Mouse (Mus musculus) right cerebral cortex, adult 2 months (tissue): ENCODE data around the gene Calcoco1.
"Not testable (repeated sequence)": the region's sequence is repeated elsewhere in the genome, so short reads cannot be mapped to it uniquely, and the experiment has no call there.

Source experiments
- DNase-seq, 2 experiments: peaks; one replicate each; pipeline ENCODE4 v3.0.0; 2021 to 2022; ENCODE audit warnings: low spot score in 2 of 2

The Calcoco1 gene

DNA sequence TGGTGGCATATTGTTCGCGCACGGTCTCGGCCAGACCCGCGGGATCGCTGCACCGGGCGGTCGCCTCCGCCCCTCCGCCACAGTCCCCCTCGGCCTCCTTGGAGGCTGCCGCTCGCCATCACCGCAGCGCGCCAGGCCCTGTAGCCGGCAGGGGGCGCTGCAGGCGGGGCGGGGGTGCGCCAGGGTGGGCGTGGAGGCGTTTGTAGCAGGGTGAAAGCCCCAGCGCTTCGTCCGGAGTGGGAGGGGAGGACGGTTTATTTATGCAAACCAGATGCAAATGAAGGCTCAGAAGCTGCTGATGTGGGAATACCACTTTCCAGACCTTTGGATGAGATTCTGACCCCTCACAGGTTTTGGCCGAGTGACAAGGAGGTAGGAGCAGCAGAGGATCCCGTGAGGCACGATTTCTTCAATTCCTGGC is 29.0 kb downstream of the Calcoco1 start:
- DNase-seq: peak; percentile 63 to 65

DNA sequence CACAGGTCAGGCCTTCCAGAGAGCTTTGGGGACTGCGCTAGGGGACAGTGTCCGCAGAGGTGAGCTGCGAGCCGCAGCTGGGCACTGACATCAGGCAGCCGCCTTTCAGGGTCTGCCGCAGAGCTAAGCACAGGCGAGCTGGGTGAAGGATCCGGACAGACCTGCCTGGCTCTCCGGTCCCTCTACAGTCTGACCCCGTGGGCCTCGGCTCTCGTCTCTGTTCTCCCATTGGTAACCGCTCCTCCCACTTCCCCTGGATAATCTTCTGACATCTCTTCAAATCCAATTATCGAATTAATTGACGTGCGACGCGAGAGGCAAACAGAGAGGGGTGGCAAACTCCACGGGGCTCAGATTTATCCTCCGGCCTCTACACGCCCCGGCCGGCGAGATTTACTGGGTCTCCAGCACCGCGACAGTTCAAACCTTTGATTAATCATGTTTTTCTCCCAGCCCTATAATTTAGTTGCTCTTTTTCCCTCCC is 29.6 kb downstream of the Calcoco1 start:
- DNase-seq: no peak

DNA sequence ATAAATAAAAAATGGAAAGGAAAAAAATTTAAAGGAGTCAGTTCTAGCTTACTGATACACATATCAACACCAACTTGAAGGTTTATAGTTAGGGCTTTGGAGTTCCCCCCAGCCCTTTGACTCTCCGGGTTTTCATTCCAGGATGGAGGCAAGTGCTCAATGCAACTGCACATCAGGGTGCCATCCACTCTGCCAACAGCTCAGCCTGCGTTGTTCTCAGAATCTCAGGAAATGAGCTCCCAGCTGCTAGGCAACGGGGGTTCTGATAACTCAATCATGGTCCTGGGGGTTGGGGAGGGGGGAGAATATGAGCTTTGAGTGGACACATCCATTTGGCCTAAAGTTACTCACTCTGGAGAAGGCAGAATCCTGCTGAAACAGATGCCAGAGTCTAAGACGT is 36.2 kb downstream of the Calcoco1 start:
- no peak for DNase-seq

DNA sequence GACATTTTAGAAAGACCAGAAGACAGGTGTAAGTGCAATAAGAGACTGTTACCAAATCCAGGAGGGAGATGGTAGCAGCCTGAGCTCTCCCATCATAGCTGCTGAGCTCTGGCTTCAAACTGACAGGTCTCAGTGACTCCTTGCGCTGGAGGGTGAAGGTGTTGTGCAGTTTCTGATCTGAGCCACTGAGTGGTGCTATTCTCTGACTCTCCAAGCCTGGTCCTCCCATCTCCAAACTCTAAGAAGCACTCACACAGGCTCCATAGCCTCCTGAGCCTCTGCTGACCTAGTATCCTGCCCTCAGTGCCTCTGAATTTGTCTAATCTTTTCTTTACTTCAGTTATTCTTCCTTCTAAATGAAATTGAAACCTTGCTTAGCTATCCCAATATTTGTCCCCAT is 38.3 kb downstream of the Calcoco1 start:
- DNase-seq: no peak

DNA sequence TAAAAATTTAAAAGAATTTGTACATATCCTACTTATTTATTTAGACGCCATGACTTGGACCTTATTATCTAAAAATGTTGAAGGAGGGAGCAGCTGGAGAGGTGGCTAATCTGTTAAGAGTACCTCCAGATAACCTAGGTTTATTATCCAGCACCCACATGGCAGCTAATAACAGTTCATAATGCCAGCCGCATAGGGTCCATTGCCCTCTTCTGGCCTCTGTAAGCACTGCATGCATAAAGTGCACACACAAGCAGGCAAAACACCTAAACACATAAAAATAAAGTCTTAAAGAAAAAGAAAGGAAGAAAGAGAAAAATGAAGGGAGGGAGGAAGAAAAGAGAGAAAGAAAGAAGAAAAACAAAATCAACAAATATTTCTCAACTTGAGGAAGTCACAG is 45.6 kb downstream of the Calcoco1 start:
- no peak for DNase-seq

DNA sequence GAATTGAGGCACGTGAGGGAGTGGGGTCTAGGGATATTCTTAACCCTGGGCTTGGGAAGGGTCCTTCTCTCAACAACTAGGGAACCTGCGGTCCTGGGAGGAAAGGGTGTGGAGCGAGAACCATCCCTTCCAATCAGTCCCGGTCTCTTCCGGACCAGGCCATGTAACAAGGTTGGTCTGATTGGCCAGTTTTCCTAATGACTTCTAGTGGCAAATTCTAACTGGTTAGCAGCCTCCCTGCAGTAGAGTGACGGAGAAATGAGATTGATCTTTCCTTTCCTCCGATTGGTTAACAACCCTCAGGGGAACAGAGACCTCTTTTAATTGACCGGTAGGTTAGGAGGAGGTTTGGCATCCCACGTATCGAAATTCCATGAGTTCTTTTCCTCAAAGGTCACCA is 48.4 kb downstream of the Calcoco1 start:
- peak; percentile 47 to 48 for DNase-seq

DNA sequence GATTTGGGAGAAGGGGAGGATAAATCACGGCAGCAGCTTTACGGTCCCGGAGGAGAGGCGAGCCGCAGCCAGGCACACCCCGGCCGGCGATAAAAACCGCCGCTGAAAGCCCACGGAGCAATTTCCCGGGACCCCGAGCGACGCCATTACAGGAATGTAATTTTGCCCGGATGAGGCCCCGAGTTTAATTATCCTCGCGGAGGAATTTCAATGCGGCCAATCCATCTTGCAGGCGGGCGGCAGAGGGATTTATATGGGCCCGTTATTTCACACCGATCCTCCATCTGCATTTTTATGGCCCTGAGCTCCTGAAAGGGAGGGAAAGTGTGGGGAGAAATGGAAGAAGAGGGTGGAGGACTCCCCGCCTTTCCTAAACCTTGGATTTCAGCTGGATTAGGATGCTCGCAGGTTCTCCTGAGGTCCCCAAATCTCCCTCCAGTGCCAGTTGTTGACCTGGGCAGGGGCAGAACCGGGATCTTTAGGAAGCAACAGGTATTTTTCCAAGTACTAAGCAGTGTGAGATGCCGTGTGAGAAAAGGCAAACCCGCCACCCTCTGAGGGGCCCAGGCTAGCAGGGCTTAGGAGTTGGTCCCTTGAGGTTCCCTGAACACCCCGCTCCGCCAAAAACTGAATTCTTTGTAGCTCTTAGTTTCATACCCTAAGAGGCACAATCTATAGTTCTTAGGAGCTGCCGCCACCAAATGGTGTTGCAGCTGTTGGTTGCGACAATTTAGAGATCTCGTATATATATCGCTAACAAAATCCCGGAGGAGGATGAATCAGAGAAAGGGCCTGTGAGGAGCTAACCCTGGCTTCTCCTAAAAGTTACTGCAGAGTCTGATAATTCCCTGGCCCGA is 49.5 kb downstream of the Calcoco1 start, which contains the start of gene Atp5g2:
Gene Atp5g2, minus strand, starts transcription at position 138 of the 857 bp plus-strand sequence.
- peak; percentile 43 to 56 for DNase-seq

DNA sequence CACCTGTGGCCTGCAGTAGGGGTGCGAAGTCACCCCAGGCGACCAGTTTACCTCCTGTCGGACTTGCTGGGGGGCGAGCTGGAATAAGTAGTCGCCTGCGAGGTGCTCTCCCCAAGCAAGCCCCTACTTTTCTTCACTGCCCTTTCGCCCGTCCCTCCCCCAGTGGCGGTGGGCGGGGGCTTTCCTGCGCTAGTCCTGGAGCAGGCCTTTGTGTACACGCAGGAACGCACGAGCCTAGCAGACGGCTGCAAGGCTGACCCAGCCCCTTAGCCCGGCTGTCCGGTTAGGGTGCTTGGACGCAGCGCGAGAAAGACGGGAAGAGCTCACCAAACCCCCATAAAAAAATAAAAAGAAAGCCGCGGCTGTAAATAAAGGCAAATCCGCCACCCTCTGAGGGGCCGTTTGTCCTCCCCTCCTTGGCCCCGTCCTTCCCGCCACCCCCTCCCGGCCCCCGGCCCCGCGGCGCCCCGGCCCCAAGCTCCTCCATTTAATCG is 50.2 kb downstream of the Calcoco1 start:
- DNase-seq: peak; percentile 58 to 62

DNA sequence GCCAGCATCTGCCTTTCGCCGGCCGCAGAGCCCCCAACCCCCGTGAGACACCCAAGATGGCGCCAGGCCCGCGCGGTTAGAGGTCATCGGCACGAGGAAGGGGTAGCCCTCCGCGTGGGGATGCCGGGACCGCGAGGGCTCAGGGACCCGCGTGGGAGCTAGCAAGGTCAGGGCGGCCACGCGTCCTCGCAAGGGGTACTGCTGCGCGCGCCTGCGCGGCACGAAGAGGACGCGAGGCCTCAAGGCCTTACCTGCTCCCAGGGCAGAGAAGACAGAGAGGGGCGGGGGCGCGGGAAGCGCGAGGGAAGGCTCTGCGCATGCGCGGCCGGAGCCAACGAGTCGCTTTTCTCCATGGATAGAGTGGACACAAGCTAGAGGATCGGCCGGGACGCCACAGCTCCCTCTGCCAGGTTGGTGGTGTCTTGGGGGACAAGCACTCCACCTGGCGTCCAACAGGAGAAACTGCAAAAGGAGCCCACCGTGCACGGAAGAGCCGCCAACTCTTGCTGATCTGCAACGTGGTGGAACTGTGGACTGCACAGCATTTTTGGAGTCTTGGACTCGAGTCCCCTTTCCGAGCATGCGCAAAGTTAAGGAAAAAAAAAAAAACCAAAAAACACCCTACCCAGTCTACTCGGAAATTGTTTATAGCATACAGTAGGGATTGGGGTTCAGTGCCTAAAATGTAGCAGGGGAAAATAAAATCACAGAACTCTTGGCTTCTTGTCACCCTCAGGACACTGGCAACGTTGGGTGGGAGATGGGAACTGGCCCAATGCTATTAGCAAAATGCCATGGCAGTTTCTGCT is 51.0 kb downstream of the Calcoco1 start:
- DNase-seq: peak; percentile 97 to 98

DNA sequence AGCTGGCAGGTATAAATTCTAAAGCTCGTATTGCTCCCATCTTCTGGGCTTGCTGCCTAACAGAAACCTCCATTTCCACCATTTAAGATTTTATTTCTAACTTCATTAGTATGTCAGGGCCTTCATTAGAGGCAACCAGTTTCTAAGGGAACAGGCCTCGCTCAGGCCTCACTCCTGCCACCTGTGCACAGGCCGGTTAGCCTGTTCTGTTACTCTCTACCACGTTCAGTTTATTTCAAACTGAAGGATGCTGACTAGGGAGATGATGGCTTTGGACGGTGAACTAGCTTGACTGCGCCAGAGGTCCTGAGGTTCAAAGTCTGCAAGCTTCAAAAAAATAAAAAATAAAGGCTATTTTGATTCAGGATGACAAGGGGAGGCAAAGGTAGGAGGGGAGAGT is 51.7 kb downstream of the Calcoco1 start:
- DNase-seq: no peak

DNA sequence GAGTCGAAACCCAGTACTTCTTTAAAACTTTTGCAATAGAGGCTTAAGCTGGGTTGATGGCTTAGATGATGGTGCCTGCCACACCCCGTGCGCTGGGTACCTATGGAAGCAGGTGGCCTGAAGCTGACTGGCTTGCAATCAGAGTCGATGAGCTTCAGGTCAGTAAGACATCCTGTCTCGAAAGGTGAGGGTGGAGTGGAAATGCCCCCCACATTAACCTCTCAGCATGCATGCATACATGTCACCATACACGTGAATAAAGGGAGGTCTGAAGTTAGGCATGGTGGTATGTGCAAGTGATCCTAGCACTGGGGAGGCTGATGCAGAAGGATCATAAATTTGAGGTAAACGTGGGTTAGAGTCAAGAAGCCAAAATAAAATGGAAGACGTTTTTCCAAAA is 52.4 kb downstream of the Calcoco1 start:
- DNase-seq: no peak

DNA sequence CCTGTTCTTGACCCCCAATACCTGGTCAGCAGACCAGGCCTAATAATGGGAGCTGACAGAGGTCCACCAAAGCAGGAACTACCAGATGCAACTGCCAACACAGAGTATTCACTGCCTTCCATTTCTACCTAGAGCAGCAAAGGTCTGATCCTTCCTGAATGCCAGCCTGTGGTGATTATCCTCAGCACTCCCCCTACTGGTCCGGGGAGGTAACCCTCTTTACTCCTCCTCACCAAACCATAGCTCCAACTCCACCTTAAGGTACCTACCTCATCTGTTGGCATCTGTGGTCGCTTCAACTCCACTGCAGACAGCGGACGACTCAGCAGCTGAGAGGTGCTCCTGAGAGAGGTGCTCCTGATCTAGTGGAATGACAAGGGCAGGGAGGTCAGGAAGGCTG is 56.5 kb downstream of the Calcoco1 start:
- peak; percentile 69 to 78 for DNase-seq

DNA sequence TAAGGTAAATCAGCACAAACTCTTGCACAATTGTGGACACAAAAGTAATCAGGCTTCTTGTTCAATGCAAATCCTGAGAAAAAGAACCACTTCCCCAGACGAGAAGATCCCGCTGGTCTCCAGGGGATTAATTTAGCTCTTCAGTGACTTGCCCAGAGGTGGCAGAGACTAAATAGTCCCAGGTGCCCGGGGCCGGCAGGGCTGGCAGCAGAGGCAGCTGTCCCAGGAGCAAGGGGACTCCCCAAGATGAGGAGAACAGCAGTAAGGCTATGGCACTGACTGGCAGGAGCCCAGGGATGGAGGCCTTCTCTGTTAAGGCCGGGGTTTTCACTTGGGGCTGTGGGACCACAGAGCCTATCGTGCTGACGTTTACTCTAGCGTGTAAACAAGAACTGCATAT is 58.2 kb downstream of the Calcoco1 start:
- no peak for DNase-seq

DNA sequence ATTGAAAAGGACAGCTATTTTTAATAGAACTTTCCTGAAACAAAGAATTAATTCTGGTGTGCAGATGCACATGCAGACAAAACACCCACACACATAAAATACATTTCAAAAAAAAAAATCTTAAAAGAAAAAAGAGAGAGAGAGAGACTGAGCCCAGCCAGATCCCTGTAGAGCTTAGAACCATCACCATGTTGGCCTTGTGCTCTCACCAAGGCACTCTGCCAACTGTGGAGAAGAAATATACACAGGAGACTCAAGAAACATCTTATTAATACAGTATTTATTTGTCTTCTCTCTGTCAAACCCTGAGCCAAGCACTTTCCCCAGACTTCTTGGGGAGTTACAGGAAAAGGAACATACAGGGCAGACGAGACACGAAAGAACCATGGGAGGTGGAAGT is 59.4 kb downstream of the Calcoco1 start:
- DNase-seq: not testable (repeated sequence)

DNA sequence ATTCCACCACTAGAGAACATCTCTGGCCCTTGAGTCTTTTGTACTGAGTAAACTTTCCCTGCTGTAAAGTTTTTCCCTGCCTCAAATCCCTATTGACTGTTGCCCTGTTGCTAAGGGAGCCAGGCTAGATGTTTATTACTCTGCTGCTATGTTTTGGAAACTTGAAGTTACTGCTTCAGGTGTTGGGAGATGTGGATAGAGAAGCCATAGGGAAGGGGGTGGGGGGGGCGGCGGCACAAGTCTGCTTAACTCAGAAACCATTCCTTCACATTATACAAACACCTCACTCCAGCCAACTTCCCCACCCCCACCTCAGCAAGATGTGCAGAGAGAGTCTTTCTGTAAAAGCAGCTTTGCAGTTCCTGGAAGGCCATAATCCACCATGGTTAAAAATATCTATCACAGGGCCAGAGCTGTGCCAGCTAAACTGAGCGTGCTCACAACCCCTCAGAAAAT is 64.0 kb downstream of the Calcoco1 start:
- DNase-seq: peak in 1 of 2 experiments; percentile 35
